Mouse (Mus musculus): Measurements from ENCODE around the gene Dnmt3l. TPM values are rescaled to one million over a fixed set of nuclear protein-coding genes. Genes with fewer than 3 reads are reported as not detected.

Gene Dnmt3l
- polyA plus RNA-seq, 2 experiments = 0.08 TPM; not detected in 1

DNA sequence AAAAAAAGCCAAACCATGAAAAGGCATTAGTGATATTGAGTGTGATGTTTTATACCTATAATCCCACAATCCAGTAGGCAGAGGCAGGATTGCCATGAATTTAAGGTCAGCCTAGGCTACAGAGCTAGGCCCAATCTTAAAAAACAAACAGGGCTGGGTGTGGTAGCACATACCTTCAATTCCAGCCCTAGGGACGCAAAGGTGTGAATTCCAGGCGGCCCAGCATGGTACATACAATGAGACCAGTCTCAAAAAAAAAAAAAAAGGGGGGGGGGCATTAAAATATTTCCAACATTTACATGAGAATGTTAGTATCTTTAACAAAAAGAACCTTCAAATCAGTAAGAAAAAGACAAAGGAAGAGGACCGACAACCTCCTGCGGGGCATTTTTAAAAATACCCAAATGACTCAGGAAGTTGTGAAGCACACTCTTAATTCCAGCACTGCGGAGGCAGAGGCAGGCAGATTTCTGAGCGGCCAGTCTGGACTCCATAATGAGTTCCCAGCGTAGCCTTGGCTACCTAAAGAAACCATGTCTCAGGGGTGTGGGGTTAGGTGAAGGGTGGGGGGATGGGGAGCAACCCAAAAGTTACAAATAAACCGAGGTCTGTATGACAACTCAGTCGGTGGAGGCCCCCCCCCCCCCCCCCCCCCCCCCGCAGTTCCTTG lies 6.4 kb downstream of the Dnmt3l start:
- WGBS (ENCODE audit: insufficient replicate concordance) = 60% methylated on average over 9 of the region's 10 CpGs

DNA sequence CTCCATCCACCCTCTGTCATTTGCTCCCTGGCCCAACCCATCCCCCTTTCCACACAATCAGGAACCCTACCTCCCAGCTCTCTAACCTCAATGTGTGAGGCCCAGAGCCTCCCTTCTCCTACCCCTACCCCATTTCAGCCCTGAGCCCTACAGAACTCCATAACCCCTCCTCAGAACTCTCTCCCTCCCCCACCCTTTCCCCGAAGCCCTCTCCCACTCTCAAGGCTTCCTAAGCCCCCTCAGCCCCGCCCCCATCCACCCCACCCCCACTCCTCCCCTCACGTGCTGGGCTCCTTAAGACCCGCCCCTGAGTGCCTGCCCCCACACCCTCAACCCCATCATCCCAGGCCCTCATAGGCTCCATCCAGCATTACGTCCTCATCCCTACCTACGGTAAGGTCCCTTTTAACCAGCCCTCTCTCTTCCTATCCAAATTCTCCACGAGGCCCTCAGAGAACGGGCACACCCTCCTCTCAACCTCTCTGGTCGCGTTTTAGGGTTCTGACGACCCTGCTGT lies 7.8 kb downstream of the Dnmt3l start:
- DNase-seq (ENCODE audit: low read depth in 3 of 3, low spot score in 3 of 3) (no peak), ATAC-seq (ENCODE audit: insufficient read depth) (no peak)
- H3K9me3 ChIP-seq (ENCODE audit: control insufficient read depth, low read length) = no peaks in the 10 kb centered on the region
- no peak overlapping the region for H3K9ac ChIP-seq (replicated peaks)
- no peak overlapping the region for H3K4me3 ChIP-seq (ENCODE audit: insufficient read depth in 1 of 2, low read depth in 2 of 2, low read length in 2 of 2)
- WGBS (ENCODE audit: insufficient replicate concordance) = 41% methylated on average over 11 of the region's 11 CpGs
- TF ChIP-seq CTCF (IDR thresholded peaks at IDR 0.05; ENCODE audit: low read depth) = no peak
- TF ChIP-seq EP300 (IDR thresholded peaks at IDR 0.05; ENCODE audit: low read depth) = no peak
- H3K27ac ChIP-seq = no peak overlapping the region
- no peaks in the 10 kb centered on the region for H3K36me3 ChIP-seq (replicated peaks; ENCODE audit: control insufficient read depth, insufficient read depth, low read depth)
- no peaks in the 10 kb centered on the region for H3K27me3 ChIP-seq (ENCODE audit: control insufficient read depth, insufficient read depth, low read length)
- H3K4me1 ChIP-seq (replicated peaks; ENCODE audit: control insufficient read depth in 2 of 2, insufficient read depth in 2 of 2, low read length in 1 of 2) = no peaks in the 10 kb centered on the region
- H3K4me2 ChIP-seq (ENCODE audit: low read depth) = no peak overlapping the region

More for the DNA sequence above, 6.4 kb downstream of the Dnmt3l start:
- no peaks in the 10 kb centered on the region for H3K36me3 ChIP-seq (replicated peaks; ENCODE audit: control insufficient read depth, insufficient read depth, low read depth)
- ATAC-seq (ENCODE audit: insufficient read depth) (no peak), DNase-seq (ENCODE audit: low read depth in 3 of 3, low spot score in 3 of 3) (no peak)
- no peak for TF ChIP-seq EP300 (IDR thresholded peaks at IDR 0.05; ENCODE audit: low read depth)
- no peak overlapping the region for H3K9ac ChIP-seq (replicated peaks)
- no peaks in the 10 kb centered on the region for H3K4me1 ChIP-seq (replicated peaks; ENCODE audit: control insufficient read depth in 2 of 2, insufficient read depth in 2 of 2, low read length in 1 of 2)
- no peak overlapping the region for H3K4me2 ChIP-seq (ENCODE audit: low read depth)
- H3K4me3 ChIP-seq (ENCODE audit: insufficient read depth in 1 of 2, low read depth in 2 of 2, low read length in 2 of 2) = no peak overlapping the region
- H3K9me3 ChIP-seq (ENCODE audit: control insufficient read depth, low read length) = no peaks in the 10 kb centered on the region
- H3K27ac ChIP-seq = no peak overlapping the region
- H3K27me3 ChIP-seq (ENCODE audit: control insufficient read depth, insufficient read depth, low read length) = no peaks in the 10 kb centered on the region

- H3K4me3 ChIP-seq (ENCODE audit: insufficient read depth in 1 of 2, low read depth in 2 of 2, low read length in 2 of 2) = no peak overlapping the region
- no peaks in the 10 kb centered on the region for H3K27me3 ChIP-seq (ENCODE audit: control insufficient read depth, insufficient read depth, low read length)
- 40% methylated on average over 19 of the region's 19 CpGs for WGBS (ENCODE audit: insufficient replicate concordance)
- no peak overlapping the region for H3K27ac ChIP-seq
- TF ChIP-seq EP300 (IDR thresholded peaks at IDR 0.05; ENCODE audit: low read depth) (no peak), CTCF (IDR thresholded peaks at IDR 0.05; ENCODE audit: low read depth) (no peak)
- DNase-seq (ENCODE audit: low read depth in 3 of 3, low spot score in 3 of 3) (peak in 2 of 3 experiments; percentile 4 to 26), ATAC-seq (ENCODE audit: insufficient read depth) (no peak)
- H3K36me3 ChIP-seq (replicated peaks; ENCODE audit: control insufficient read depth, insufficient read depth, low read depth) = no peaks in the 10 kb centered on the region
- H3K9me3 ChIP-seq (ENCODE audit: control insufficient read depth, low read length) = no peaks in the 10 kb centered on the region
- no peak overlapping the region for H3K4me2 ChIP-seq (ENCODE audit: low read depth)
- peaks cover 0 to 3% of the 10 kb centered on the region in 2 experiments; a peak in 1 of 4 replicates for H3K4me1 ChIP-seq (replicated peaks; ENCODE audit: control insufficient read depth in 2 of 2, insufficient read depth in 2 of 2, low read length in 1 of 2)
- no peak overlapping the region for H3K9ac ChIP-seq (replicated peaks)
These were observed 13.2 kb downstream of the Dnmt3l start for GRCm38 (mm10) chr10:78054633-78055565.

DNA sequence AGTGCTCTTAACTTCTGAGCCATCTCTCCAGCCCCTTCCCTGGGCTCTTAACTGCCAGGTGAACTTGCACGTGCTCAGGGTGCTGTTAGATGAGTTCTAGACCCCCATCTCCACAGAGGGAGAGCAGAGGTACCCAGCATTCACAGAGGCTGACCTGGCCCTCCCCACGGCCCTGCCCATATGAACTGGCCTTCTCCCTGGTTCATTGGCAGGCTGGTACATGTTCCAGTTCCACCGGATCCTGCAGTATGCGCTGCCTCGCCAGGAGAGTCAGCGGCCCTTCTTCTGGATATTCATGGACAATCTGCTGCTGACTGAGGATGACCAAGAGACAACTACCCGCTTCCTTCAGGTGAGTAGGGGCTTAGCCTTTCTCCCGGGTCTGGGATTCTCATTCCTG lies 15.3 kb downstream of the Dnmt3l start:
- Histone ChIP-seq H3K9ac (replicated peaks) (no peak overlapping the region), H3K4me2 (ENCODE audit: low read depth) (no peak overlapping the region), H3K36me3 (replicated peaks; ENCODE audit: control insufficient read depth, insufficient read depth, low read depth) (no peaks in the 10 kb centered on the region), H3K9me3 (ENCODE audit: control insufficient read depth, low read length) (no peaks in the 10 kb centered on the region), H3K4me1 (replicated peaks; ENCODE audit: control insufficient read depth in 2 of 2, insufficient read depth in 2 of 2, low read length in 1 of 2) (peaks cover 0 to 3% of the 10 kb centered on the region in 2 experiments; a peak in 1 of 4 replicates), H3K4me3 (ENCODE audit: insufficient read depth in 1 of 2, low read depth in 2 of 2, low read length in 2 of 2) (no peak overlapping the region), H3K27me3 (ENCODE audit: control insufficient read depth, insufficient read depth, low read length) (no peaks in the 10 kb centered on the region), H3K27ac (no peak overlapping the region)
- DNase-seq (ENCODE audit: low read depth in 3 of 3, low spot score in 3 of 3) (no peak), ATAC-seq (ENCODE audit: insufficient read depth) (no peak)
- TF ChIP-seq CTCF (IDR thresholded peaks at IDR 0.05; ENCODE audit: low read depth) (no peak), EP300 (IDR thresholded peaks at IDR 0.05; ENCODE audit: low read depth) (no peak)
- WGBS (ENCODE audit: insufficient replicate concordance) = 62% methylated on average over 8 of the region's 8 CpGs

GRCm38 (mm10) chr10:78063122-78063521 lies 21.4 kb downstream of the Dnmt3l start:
- Histone ChIP-seq H3K36me3 (replicated peaks; ENCODE audit: control insufficient read depth, insufficient read depth, low read depth) (no peaks in the 10 kb centered on the region), H3K4me1 (replicated peaks; ENCODE audit: control insufficient read depth in 2 of 2, insufficient read depth in 2 of 2, low read length in 1 of 2) (no peaks in the 10 kb centered on the region), H3K4me2 (ENCODE audit: low read depth) (no peak overlapping the region), H3K4me3 (ENCODE audit: insufficient read depth in 1 of 2, low read depth in 2 of 2, low read length in 2 of 2) (no peak overlapping the region), H3K9ac (replicated peaks) (no peak overlapping the region), H3K9me3 (ENCODE audit: control insufficient read depth, low read length) (no peaks in the 10 kb centered on the region), H3K27ac (no peak overlapping the region), H3K27me3 (ENCODE audit: control insufficient read depth, insufficient read depth, low read length) (no peaks in the 10 kb centered on the region)
- no peak for TF ChIP-seq EP300 (IDR thresholded peaks at IDR 0.05; ENCODE audit: low read depth)
- TF ChIP-seq CTCF (IDR thresholded peaks at IDR 0.05; ENCODE audit: low read depth) = no peak
- DNase-seq (ENCODE audit: low read depth in 3 of 3, low spot score in 3 of 3) (no peak), ATAC-seq (ENCODE audit: insufficient read depth) (no peak)
- 53% methylated on average over 9 of the region's 9 CpGs for whole genome bisulfite sequencing (ENCODE audit: insufficient replicate concordance)
